Mouse (Mus musculus) right cerebral cortex, adult 18-20 months (tissue): ENCODE results near the gene Vmn2r100.

ENCODE experiments used
- DNase-seq: peaks from one replicate; pipeline ENCODE4 v3.0.0; 2022; ENCODE audit warnings: mixed read lengths

The Vmn2r100 gene

GRCm38 (mm10) chr17:19504432-19504831 lies at the start of gene Vmn2r100:
TSS of gene Vmn2r100 (plus strand) at chr17:19504732.
- DNase-seq, result no peak

DNA sequence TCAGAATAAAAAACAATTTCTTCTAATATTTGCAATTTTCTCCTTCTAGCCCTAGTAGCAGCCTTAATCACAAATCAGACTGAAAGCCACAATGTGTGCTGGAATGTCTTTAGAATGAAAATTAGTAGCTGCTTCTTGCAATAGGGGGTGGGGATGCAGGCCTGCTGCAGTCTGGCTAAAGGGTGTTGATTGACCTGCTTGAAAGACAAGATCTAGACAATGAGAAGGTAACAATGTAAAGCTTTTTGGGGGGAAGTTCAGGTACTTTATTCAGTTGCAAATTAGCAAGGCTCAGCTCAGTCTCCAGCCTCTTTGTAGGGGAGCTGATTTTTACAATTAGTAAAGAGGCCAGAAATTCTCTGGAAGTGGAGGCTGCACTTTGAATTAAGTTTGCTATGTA lies 21.7 kb upstream of the Vmn2r100 start:
- no peak for DNase-seq

GRCm38 (mm10) chr17:19576927-19577326 lies 72.4 kb downstream of the Vmn2r100 start, which contains the start of gene Vmn2r101:
TSS of gene Vmn2r101 (plus strand) at chr17:19577227.
- DNase-seq, result no peak
